Mouse (Mus musculus) right cerebral cortex, adult 2 months (tissue): ENCODE results near the gene Pde4b.
A peak's percentile ranks its signal among the peaks of the same experiment; 100 is the strongest.

ENCODE experiments used
- DNase-seq, 2 experiments: peaks; one replicate each; pipeline ENCODE4 v3.0.0; 2021 to 2022; ENCODE audit warnings: low spot score in 2 of 2

Gene Pde4b

DNA sequence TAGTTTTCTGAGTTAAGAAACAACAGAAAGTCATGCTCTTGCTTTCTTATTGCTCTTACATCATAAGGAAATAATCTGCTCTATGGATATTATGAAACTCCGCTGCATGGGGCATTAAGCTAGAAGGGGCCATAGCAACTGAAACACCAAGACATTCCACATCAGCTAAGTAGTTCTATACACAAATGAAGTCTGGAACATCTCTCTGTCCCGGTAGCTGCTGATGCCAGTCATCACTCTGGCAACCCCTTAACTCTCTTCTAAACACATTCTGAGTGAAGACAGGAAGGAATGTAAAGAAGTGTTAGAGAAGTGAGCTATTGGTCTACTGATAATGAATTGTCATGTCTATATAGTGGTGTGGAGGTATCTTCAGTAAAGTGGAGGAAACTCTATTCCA lies 88.6 kb downstream of the Pde4b start:
- no peak for DNase-seq

DNA sequence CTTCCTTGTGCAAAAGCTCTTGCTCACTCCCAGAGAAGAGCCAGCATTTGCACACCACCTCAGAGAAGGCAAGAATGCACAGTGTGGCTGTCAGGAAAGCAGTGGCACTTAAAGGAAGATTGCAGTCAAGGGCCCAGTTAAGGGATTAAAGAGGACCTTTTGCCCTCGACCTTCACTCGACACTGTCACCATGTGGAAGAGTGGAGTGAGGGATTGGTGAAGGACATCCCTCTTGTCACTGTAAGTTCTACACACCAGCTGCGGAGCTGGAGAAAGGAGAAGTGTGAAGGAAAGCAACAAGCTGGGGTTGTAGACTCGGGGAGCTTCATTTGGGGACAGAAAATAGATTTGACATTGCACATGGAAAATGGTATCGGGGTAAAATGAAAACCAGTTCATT lies 89.9 kb downstream of the Pde4b start:
- DNase-seq: no peak

GRCm38 (mm10) chr4:102186888-102187287 lies 99.5 kb downstream of the Pde4b start:
- DNase-seq: no peak

GRCm38 (mm10) chr4:102197707-102198106 lies 110.4 kb downstream of the Pde4b start:
- no peak for DNase-seq

DNA sequence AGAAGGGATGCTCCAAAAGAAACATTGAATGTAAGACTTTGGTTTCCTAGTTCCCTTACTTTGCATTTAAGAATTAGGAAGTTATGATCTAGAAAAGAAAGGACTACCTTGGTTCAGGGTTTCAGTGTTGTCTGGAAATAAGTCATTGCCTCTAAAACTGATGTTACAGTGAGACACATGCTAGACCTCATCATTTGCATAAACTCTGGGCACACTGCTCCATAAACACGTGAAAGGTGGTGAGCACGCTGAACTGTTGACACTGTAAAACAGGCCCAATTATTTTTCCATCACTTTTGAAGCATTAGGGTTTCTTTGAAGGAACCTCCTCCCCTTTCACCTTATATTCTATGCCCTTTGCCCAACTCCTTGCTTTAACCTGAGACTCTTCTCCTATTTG lies 122.4 kb downstream of the Pde4b start:
- DNase-seq: no peak

DNA sequence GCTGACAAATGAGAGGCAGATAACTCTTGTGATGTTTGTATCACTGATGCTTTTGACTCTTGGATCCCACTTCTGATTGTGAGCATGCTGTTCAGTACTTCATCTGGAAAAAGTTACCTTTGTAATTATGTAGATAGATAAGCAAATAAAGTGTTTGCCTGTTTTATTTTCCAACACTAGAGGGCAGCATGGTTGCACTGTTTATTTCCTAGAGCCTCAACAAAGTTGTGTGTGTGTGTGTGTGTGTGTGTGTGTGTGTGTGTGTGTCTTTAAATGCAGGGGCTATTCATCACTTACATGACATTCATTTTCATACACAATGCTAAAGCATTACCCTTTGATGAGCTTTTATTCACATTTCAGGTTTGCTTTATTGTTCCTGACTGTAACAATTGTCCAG lies 139.4 kb downstream of the Pde4b start:
- DNase-seq: peak; percentile 25 to 51

DNA sequence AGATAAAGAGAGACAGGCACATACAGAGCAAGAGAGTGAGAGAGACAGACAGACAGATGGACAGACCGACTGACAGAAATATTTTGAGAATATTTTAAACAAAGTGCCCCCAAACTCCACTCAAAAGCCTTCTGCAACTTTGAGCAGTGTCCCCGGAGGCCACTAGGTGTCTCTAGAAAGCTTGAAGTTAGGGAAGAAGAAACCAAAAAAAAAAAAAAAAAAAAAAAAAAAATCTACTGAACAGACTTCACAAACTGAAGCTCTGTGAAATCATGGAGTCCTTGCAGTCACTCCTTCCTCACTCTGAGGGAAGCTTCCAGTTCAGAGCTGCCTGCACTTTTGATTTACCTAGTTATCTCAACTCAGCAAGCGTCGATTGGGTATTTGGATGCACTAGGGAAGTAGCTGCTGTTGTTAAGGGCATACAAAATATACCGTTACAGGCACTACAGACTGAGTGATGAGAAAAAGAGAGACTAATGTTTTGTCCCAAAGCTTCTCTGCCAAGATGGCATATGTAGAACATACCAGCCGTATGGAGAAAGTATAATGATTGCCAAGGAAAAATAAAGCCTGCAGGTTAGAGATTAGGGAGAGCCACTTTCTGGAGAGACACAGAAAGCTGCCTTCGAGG lies 141.7 kb downstream of the Pde4b start:
- peak; percentile 63 to 70 for DNase-seq

- DNase-seq: no peak
These were observed 143.6 kb downstream of the Pde4b start for GRCm38 (mm10) chr4:102230898-102231297.

- DNase-seq: no peak
These were observed 146.3 kb downstream of the Pde4b start for GRCm38 (mm10) chr4:102233633-102234032.

- no peak for DNase-seq
These were observed 147.8 kb downstream of the Pde4b start for GRCm38 (mm10) chr4:102235151-102235550.

DNA sequence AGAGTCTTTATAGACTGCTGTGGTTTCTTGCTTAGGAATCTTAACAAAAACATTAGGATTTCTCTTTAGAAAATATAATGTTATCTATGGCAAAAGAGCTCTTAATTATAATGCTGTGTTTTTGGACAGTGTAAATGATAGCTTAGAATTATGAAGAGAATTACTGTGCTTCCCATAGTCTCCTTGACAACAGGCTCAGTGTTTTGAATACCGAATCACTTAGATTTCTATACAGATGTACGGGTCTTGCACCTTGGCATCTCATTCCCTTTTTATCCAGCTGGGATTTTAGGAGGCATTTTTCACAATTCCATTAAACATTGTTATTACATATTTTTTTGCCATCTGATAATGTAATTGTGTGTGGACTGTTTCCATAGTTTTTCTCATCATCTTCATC lies 151.8 kb downstream of the Pde4b start:
- no peak for DNase-seq

GRCm38 (mm10) chr4:102239657-102240390 lies 152.5 kb downstream of the Pde4b start:
- DNase-seq: peak; percentile 57 to 59

- DNase-seq: peak; percentile 26 to 39
These were observed 153.5 kb downstream of the Pde4b start for GRCm38 (mm10) chr4:102240754-102241427.

- no peak for DNase-seq
These were observed 166.7 kb downstream of the Pde4b start for GRCm38 (mm10) chr4:102253994-102254393.

DNA sequence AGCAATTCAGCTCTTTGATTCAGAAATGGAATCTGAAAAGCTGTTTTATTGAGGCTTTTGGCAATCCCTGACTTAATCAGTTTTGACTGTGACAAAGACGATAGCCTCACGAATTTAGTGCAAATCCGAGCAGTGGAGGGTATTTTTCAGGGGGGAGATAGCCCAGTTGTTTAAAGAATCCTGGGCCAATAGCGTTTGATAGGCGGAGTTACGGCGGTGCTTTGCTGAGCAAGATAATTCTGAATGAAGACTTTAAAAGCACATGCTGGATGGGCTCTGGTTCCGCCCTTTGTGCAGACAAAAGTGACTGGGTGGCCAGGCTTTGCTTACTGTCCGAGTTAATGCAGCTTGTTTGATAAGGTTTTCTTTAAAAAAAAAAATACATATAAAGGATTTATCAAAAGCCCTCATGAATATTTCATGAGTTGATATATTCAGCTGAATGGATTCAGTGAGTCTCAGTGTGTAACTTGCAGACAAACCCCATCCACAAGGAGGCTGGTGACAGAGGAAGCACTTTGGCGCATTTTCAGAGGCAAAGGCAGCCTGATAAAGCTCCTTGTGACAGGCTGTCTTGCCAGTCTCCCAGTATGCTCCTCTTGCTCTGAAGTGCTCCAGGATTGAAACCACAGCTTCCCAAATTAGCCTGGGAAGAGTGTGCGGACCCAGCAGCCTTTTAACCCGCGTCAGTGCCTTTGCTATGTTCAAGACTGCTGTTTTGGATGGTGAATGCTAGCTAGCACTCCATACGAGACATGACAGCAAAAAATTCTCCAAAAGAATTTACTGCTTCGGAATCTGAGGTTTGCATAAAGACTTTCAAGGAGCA lies 167.3 kb downstream of the Pde4b start:
- peak; percentile 60 to 66 for DNase-seq

DNA sequence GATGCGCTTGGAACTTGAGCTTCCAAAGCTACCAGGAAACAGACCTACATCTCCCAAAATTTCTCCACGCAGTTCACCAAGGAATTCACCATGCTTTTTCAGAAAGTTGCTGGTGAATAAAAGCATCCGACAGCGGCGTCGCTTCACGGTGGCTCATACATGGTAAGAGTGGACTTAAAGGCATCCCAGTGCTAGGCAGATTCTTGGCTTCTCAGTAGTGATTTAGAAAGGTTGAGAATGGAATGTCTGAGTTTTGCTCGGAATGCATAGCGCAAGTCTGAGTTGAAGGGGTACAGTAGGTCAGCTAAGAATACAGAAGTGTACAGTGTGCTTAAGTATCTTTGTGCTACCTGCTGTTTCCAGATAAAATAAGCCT lies 167.9 kb downstream of the Pde4b start:
- DNase-seq: peak; percentile 31 to 45

- no peak for DNase-seq
These were observed 169.0 kb downstream of the Pde4b start for GRCm38 (mm10) chr4:102256170-102256960.

- DNase-seq: no peak
These were observed 172.9 kb downstream of the Pde4b start for GRCm38 (mm10) chr4:102260216-102260615.

- no peak for DNase-seq
These were observed 185.0 kb downstream of the Pde4b start for GRCm38 (mm10) chr4:102272313-102272712.

DNA sequence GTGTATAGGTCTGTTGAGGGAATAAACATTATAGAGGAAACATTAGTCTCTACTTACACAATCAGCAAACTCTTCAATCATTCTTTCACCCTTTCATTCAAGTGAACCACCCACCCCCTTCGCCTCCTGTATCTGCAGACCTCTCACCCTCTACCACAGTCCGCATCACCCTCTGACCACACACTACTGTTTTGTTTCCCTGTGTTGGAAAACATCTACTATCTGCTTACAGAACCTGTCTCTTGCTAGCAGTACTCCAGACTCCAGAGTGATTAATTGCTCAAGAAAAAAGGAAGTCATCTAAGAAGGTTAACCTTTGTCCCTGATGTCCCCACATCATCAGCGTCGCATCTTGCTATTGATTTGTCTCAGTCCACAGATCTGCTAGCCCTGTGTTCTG lies 185.4 kb downstream of the Pde4b start:
- DNase-seq: no peak

- DNase-seq: peak; percentile 41 to 46
These were observed 188.4 kb downstream of the Pde4b start for GRCm38 (mm10) chr4:102275716-102276115.
